Mouse (Mus musculus) CH12.LX (cell line): ENCODE measurements around the gene Gdap1l1.

Experiments
- CTCF ChIP-seq, 2 experiments: IDR thresholded peaks in 1 of 2; conservative IDR thresholded peaks in 1 of 2; 2 replicates each; pipeline ENCODE4 v1.5.1; 2011 to 2012; ENCODE audit warnings: low read depth in 2 of 2, low read length in 2 of 2, improper control_type of control experiment in 1 of 2, inconsistent platforms in 1 of 2, mild to moderate bottlenecking in 1 of 2, moderate library complexity in 1 of 2
- POLR2AphosphoS2 ChIP-seq: IDR thresholded peaks from 2 replicates; pipeline ENCODE4 v1.6.1; 2011; ENCODE audit warnings: low read depth, low read length, improper control_type of control experiment
- TCF12 ChIP-seq: IDR thresholded peaks from 2 replicates; pipeline ENCODE4 v1.6.1; 2014; ENCODE audit warnings: low read depth, mild to moderate bottlenecking, inconsistent platforms, low read length, improper control_type of control experiment

DNA sequence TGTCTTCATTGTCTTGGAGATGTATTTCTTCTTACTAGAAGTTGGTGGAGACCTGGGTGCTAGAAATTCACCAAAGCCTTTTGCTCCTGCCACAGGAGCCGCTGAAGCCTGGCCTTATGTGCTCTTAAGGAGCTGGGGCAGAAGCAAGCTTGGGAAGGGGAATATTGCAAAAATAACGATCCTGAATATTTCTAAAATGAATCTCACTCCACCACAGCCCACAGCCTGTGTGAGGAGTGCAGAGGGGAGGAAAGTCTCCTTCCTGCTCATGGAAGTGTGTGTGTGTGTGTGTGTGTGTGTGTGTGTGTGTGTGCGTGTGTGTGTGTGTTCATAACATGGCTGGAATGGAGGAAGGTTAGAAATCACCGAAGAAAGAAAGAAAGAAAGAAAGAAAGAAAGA lies 39.5 kb upstream of the Gdap1l1 start:
- TF ChIP-seq POLR2AphosphoS2, result no peak
- no peak for TF ChIP-seq TCF12
- no peak for TF ChIP-seq CTCF (conservative IDR thresholded peaks at IDR 0.05 in 1 of 2, IDR thresholded peaks at IDR 0.05 in 1 of 2; ENCODE audit: low read depth in 2 of 2, low read length in 2 of 2)
